Mouse (Mus musculus) gastrocnemius, adult 8-10 months (tissue): ENCODE results near the gene Vmn2r77. TPM values are rescaled to one million over a fixed set of nuclear protein-coding genes. Genes with fewer than 3 reads are reported as not detected.
"Not testable (repeated sequence)": the region's sequence is repeated elsewhere in the genome, so short reads cannot be mapped to it uniquely, and the experiment has no call there.

Experiments used
- DNase-seq, 2 experiments: peaks; one replicate each; pipeline ENCODE4 v3.0.0; 2022; ENCODE audit warnings: low spot score in 2 of 2
- total RNA-seq, 4 experiments: library from RNA; stranded (reverse); gene quantifications; 2 replicates each; pipeline ENCODE4 v1.2.4; 2022

The Vmn2r77 gene
- not detected for total RNA-seq

DNA sequence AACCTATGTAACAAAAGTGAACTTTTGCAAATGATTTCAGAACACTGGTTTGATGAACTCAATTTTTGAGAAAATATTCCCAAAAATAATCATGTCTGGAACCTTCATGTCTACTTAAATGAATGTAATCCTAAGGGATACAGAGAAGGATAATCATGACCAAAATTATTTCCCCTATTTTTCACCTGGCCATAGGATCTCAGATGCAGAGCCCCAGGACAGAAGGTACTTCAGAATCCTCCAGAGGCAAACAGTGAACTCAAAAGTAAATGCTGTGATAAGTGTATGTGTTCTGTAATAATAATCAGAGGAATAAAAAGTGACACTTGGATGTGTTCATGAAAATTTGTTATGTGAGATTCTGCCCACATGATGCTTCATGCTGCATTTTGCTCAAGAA, at the start of gene Vmn2r77:
Gene Vmn2r77, plus strand, starts transcription at position 301 of the 400 bp plus-strand sequence.
- no peak for DNase-seq

DNA sequence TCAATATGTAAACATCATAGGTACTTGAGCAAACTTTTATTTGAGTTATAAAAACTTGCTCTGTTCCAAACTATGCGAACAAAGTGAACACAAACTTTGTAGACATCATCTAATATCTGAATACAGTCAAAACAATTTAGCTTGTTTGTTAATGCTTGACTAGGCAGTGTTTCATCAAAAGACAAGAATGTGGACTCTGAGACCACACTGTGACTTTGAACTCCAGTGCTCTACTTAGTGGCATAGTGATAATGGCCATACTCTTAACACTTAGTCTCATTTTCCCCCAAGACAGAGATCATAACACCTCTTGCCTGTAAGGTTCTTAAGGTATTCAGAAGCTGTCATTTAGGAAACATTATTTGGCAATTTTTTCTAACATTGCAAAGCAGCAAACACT, 34.1 kb upstream of the Vmn2r77 start:
- no peak for DNase-seq

DNA sequence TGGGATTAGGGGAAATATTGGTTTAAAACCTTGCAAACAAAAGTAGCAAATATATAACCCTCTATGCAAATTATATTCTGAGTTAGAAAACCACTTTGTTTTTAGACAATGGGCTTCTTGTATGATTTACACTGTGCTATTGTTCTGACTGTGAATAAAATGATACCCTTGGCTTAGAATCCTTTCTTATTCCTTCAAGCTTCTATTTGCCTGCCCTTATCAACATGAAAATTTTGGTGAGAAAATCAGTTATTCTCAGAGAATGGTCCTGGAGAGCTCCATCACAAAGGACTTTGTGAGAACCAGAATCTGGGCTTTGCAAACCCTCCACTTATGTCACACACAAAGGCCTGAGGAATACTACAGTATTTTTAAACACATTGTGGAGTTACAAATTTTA, 30.2 kb upstream of the Vmn2r77 start:
- no peak for DNase-seq

DNA sequence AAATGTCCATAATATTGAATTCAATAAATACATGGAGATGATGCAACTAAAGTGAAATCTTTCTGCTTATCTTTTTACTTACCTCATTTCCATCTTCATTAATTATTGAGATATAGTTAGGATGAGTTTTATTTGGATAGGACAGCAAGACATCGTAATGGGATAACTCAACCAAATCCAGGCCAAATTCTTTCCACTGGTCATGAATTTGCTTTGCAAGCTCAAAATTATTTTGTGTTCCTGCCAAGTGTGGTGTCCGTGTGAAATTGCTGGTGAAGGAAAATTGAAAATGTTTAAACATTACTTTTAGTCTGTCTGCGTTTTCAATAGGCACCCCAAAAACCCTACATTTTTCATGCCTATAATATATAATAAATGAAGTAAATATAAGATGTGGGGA, 23.2 kb upstream of the Vmn2r77 start:
- DNase-seq = no peak

DNA sequence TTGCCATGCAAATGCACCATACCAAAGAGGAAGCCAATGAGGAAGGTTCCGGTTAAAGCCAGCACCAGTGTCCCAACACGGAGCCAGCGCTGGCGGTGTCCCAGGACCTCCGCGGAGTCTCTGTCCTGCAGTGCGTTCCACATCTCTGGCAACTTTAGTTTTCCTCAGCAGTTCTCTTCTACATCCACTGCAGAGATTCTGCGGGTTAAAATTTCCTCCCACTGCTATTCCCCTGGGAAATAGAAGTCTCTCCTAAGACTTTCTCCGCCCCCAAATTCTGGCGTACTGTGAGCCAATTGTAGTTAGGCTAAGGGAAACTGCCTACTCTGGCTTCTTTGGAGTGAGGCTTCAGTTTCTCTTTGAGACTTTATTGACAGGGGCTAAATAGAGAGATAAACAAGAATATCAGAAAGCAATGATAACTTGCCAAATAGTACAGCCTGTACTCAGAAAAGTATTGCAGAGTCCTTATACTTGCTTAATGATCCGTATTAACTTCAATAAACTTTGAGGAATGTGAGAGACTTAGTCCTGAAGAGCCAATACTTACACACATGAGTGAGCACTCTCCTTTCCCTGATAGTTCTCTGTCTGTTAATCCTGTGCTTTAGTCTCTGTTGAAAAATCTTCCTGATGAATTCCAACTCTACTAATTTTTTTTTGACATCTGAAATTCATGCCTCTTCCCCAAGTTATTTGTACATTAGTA, 19.1 kb upstream of the Vmn2r77 start, which contains the start of gene Folh1:
Gene Folh1, minus strand, starts transcription at position 327 of the 709 bp plus-strand sequence.
- no peak for DNase-seq

DNA sequence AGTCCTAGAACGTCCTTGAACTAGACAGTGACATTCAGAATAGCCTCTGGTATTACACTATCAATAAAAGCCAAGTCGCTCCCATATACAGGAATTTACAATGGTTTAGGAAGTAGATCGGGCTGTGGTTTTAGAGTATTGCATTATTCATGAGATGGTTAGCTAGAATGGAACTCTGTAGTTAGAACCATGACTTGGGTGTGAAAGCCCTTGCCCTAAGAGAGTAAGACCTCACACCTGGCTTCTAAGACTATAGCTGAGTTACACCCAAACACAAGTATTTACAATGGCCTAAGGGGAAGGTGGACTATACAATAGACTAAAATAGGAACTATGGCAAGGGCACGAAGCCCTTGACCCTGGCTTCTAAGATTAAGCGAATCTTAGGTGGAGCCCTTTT, 20.4 kb downstream of the Vmn2r77 start:
- DNase-seq = not testable (repeated sequence)

DNA sequence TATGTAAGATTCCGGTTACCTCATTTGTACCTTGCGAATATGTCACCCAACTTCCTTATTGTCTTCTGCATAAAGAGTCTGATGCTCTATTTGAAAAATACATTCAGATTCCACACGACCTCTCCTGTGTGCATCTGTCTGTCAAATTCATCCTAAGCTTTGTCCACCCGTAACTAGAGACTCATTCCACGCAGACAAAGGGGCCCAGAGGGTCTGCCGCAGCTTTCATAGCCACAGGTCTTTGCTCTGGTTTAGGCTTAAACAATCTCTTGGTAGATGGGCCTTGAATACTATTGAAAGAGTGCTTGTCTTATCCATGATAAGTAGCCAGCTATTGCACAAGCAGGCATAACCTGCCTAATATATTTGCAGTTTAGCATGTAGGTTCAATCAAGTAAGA, 20.9 kb downstream of the Vmn2r77 start:
- not testable (repeated sequence) for DNase-seq

DNA sequence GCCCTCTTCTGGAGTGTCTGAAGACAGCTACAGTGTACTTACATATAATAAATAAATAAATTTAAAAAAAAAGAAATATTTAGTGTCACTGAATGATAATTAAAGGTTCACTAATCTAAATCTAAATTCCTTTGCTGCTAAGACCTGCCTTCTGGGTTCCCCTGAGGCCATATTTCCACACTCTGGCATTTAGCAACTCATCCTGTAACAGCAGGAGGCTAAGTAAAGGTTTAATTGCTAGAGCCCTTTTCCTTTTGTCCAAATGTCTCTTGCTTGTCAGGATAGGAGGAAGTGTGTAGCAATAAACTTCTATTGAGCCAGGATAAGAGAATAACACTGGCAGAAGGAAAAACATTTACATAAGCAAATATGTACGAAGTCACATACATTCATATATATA, 21.6 kb downstream of the Vmn2r77 start:
- DNase-seq = no peak

Other genes starting within 250 kb of the Vmn2r77 start
- gene Olfr295, start 211.2 kb upstream of the Vmn2r77 start, total RNA-seq = not detected
- not detected for gene Olfr294, start 178.4 kb upstream of the Vmn2r77 start, total RNA-seq
- not detected for gene Olfr293, start 146.0 kb upstream of the Vmn2r77 start, total RNA-seq
- not detected for gene Olfr292, start 106.7 kb upstream of the Vmn2r77 start, total RNA-seq
- gene Folh1, start 19.1 kb upstream of the Vmn2r77 start, total RNA-seq = under 1 TPM in 3 of 4 experiments, not detected in 1; 0.24 to 0.43 (median 0.38) TPM
- not detected for gene Vmn2r78, start 120.1 kb downstream of the Vmn2r77 start, total RNA-seq
- not detected for gene Vmn2r79, start 201.1 kb downstream of the Vmn2r77 start, total RNA-seq